Mouse (Mus musculus): ENCODE results near the gene Kif1a. TPM values are rescaled to one million over a fixed set of nuclear protein-coding genes. Genes with fewer than 3 reads are reported as not detected.
A peak's percentile ranks its signal among the peaks of the same experiment; 100 is the strongest.

Kif1a gene
- 18.7 and 19.1 TPM in 2 replicates for polyA plus RNA-seq (2015; fragmentation: Nextera tagmentation; extraction: Ambion mirVana)

DNA sequence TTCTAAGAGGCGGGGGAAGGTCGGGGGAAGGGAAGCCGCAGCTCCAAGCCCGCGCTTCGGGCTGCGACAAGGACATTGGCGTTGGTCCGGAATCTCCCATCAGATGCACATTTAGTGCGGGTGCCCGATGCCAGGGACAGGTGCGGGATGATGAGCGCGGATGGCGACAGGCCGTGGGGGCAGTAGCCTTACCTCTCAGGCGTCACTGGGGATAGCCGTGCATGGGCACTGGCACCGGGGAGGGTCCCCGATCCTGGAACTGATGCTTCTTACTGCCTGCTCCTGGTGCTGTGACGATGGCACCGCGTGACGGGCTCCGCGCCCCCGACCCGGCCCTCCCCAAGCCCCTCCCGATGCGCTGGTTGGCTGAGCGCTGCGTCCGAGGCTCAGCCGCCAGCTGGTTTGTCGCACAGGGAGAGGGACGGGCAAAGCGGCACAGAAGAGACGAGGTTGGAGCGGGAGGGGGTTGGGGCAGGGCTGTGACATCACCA, at the start of gene Kif1a:
Gene Kif1a, minus strand, starts transcription at position 381 of the 491 bp plus-strand sequence.
- H3K4me1 ChIP-seq, result peaks cover 24% of the 10 kb centered on the region
- no peak within 1 kb of the TSS for H3K27ac ChIP-seq
- H3K4me2 ChIP-seq, result peak within 1 kb of the TSS; percentile 96
- 0% methylated on average over 39 of the region's 39 CpGs for WGBS
- peak within 1 kb of the TSS; percentile 42 for H3K9ac ChIP-seq
- ATAC-seq (ENCODE audit: insufficient number of reproducible peaks, low FRiP score, low TSS enrichment, low read depth), result no peak
- H3K36me3 ChIP-seq, result no peaks in the 10 kb centered on the region
- H3K27me3 ChIP-seq, result peaks cover 53% of the 10 kb centered on the region
- no peaks in the 10 kb centered on the region for H3K9me3 ChIP-seq
- H3K4me3 ChIP-seq, result peak within 1 kb of the TSS; percentile 53

DNA sequence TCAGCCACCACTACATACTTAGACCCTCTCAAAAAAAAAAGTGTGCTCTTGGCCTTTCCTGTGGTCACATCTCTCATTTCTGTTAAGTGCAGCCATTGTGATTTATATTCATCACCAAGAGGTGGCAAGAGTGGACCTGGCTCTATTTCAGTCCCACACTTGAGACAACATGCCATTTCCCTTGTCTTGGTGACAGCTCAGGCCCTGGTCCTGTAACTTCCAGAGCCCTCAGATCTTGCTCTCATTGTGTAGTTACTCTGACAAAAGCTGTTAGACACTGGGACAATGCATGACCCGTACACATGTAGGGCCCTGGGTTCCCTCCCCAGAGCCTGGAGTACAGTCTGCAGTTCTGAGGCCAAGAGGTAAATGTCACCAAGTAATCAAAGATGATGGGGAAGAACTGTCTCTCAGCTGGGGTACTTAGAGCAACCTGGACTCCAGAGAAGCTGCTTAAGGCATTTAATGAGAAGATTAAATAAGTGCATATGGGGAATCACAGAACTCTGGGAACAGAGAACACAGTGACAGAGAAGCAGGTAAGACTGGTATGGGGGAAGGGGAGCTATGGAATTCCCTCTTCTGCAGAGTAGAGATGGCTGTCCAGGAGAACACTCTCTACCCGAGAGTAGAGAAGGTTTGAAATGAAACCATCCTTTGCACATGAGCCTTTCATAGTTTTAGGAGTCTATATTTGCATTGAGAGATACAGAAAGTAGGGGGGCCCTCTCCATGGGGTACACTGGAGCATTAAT, 49.3 kb upstream of the Kif1a start:
- Histone ChIP-seq H3K4me2 (no peak overlapping the region), H3K27me3 (no peaks in the 10 kb centered on the region), H3K36me3 (no peaks in the 10 kb centered on the region), H3K27ac (no peak overlapping the region), H3K9me3 (no peaks in the 10 kb centered on the region), H3K9ac (no peak overlapping the region), H3K4me3 (no peak overlapping the region), H3K4me1 (no peaks in the 10 kb centered on the region)
- no peak for ATAC-seq (ENCODE audit: insufficient number of reproducible peaks, low FRiP score, low TSS enrichment, low read depth)
- 66% methylated on average over 2 of the region's 2 CpGs for WGBS

GRCm38 (mm10) chr1:93144176-93144575, 42.4 kb upstream of the Kif1a start:
- Histone ChIP-seq H3K27ac (no peak overlapping the region), H3K4me1 (no peaks in the 10 kb centered on the region), H3K9me3 (no peaks in the 10 kb centered on the region), H3K27me3 (no peaks in the 10 kb centered on the region), H3K36me3 (no peaks in the 10 kb centered on the region), H3K9ac (no peak overlapping the region), H3K4me3 (no peak overlapping the region), H3K4me2 (no peak overlapping the region)
- 73% methylated on average over 9 of the region's 9 CpGs for WGBS
- ATAC-seq (ENCODE audit: insufficient number of reproducible peaks, low FRiP score, low TSS enrichment, low read depth), result no peak

DNA sequence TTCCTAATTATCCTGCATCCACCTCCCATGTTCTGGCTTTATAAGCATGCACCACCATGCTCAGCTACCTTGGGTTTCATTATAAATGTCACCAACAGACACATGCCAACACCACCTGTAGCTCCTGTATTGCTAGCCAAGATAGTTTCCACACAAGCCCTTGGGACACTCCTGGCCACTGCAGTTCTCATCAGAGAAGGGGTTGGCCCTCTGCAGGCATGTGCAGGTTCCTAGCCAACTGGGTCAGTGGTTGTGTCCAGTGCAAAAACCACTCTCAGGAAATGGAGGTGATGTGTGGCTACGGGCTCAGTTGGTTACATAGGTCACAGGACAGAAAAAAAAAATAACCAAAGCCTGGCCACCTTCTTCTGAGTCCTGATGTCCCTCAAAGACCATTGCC, 41.1 kb upstream of the Kif1a start:
- 87% methylated on average over 1 of the region's 1 CpGs for WGBS
- ATAC-seq (ENCODE audit: insufficient number of reproducible peaks, low FRiP score, low TSS enrichment, low read depth), result no peak

GRCm38 (mm10) chr1:93139713-93140112, 38.0 kb upstream of the Kif1a start:
- 77% methylated on average over 7 of the region's 7 CpGs for WGBS
- no peak for ATAC-seq (ENCODE audit: insufficient number of reproducible peaks, low FRiP score, low TSS enrichment, low read depth)
- no peak overlapping the region for H3K9ac ChIP-seq
- no peaks in the 10 kb centered on the region for H3K4me1 ChIP-seq
- no peak overlapping the region for H3K4me3 ChIP-seq
- H3K4me2 ChIP-seq, result no peak overlapping the region
- H3K27ac ChIP-seq, result no peak overlapping the region
- H3K9me3 ChIP-seq, result no peaks in the 10 kb centered on the region
- no peaks in the 10 kb centered on the region for H3K27me3 ChIP-seq
- H3K36me3 ChIP-seq, result no peaks in the 10 kb centered on the region

More for the DNA sequence above, 41.1 kb upstream of the Kif1a start:
- Histone ChIP-seq H3K4me2 (no peak overlapping the region), H3K9me3 (no peaks in the 10 kb centered on the region), H3K9ac (no peak overlapping the region), H3K4me3 (no peak overlapping the region), H3K4me1 (no peaks in the 10 kb centered on the region), H3K27ac (no peak overlapping the region), H3K27me3 (no peaks in the 10 kb centered on the region), H3K36me3 (no peaks in the 10 kb centered on the region)

GRCm38 (mm10) chr1:93138534-93138933, 36.8 kb upstream of the Kif1a start:
- H3K27me3 ChIP-seq, result no peaks in the 10 kb centered on the region
- no peaks in the 10 kb centered on the region for H3K9me3 ChIP-seq
- H3K4me3 ChIP-seq, result no peak overlapping the region
- no peak overlapping the region for H3K4me2 ChIP-seq
- H3K9ac ChIP-seq, result no peak overlapping the region
- no peak overlapping the region for H3K27ac ChIP-seq
- ATAC-seq (ENCODE audit: insufficient number of reproducible peaks, low FRiP score, low TSS enrichment, low read depth), result no peak
- no peaks in the 10 kb centered on the region for H3K4me1 ChIP-seq
- no peaks in the 10 kb centered on the region for H3K36me3 ChIP-seq
- WGBS, result 71% methylated on average over 6 of the region's 6 CpGs

GRCm38 (mm10) chr1:93135036-93135526, 33.3 kb upstream of the Kif1a start, which contains the start of gene Agxt:
Agxt (plus strand) TSS chr1:93135240.
- Histone ChIP-seq H3K27ac (no peak within 1 kb of the TSS), H3K9ac (no peak within 1 kb of the TSS), H3K4me3 (no peak within 1 kb of the TSS), H3K4me1 (no peaks in the 10 kb centered on the region), H3K36me3 (no peaks in the 10 kb centered on the region), H3K27me3 (no peaks in the 10 kb centered on the region), H3K9me3 (no peaks in the 10 kb centered on the region), H3K4me2 (no peak within 1 kb of the TSS)
- ATAC-seq (ENCODE audit: insufficient number of reproducible peaks, low FRiP score, low TSS enrichment, low read depth), result no peak
- 86% methylated on average over 12 of the region's 12 CpGs for WGBS

DNA sequence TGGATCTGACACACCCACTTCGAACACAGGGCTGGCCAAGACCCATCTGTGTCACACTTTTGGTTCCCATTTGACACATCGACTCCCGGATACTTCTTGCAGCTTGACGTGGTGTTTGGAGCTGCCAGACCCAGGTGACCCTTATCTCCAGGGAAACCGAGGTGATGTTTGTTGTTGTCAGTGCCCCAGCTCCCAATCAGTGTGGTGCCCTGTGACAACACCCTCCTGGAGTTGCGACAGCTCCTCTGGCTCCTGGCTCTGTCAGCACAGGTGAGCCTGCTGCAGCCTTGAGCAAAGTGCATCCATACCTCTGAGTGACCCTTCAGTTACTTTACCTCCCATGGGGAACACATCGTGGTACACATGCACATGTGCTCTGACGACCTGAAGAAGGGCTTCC, 30.9 kb upstream of the Kif1a start:
- no peak for ATAC-seq (ENCODE audit: insufficient number of reproducible peaks, low FRiP score, low TSS enrichment, low read depth)
- Histone ChIP-seq H3K4me2 (no peak overlapping the region), H3K4me3 (no peak overlapping the region), H3K36me3 (no peaks in the 10 kb centered on the region), H3K27me3 (no peaks in the 10 kb centered on the region), H3K9ac (no peak overlapping the region), H3K27ac (no peak overlapping the region), H3K9me3 (no peaks in the 10 kb centered on the region), H3K4me1 (peaks cover 6% of the 10 kb centered on the region; the same call in 1 of the 2 replicates)
- WGBS, result 66% methylated on average over 8 of the region's 8 CpGs

GRCm38 (mm10) chr1:93130242-93130983, 28.7 kb upstream of the Kif1a start:
- Histone ChIP-seq H3K4me3 (no peak overlapping the region), H3K9me3 (no peaks in the 10 kb centered on the region), H3K4me2 (no peak overlapping the region), H3K9ac (no peak overlapping the region), H3K4me1 (peaks cover 6% of the 10 kb centered on the region; the same call in 1 of the 2 replicates), H3K27me3 (no peaks in the 10 kb centered on the region), H3K36me3 (no peaks in the 10 kb centered on the region), H3K27ac (no peak overlapping the region)
- ATAC-seq (ENCODE audit: insufficient number of reproducible peaks, low FRiP score, low TSS enrichment, low read depth), result no peak
- WGBS, result 53% methylated on average over 10 of the region's 10 CpGs

GRCm38 (mm10) chr1:93128710-93129349, 27.1 kb upstream of the Kif1a start:
- H3K4me2 ChIP-seq, result no peak overlapping the region
- no peaks in the 10 kb centered on the region for H3K36me3 ChIP-seq
- H3K9me3 ChIP-seq, result no peaks in the 10 kb centered on the region
- ATAC-seq (ENCODE audit: insufficient number of reproducible peaks, low FRiP score, low TSS enrichment, low read depth), result no peak
- no peak overlapping the region for H3K9ac ChIP-seq
- WGBS, result 14% methylated on average over 6 of the region's 6 CpGs
- H3K4me3 ChIP-seq, result no peak overlapping the region
- H3K27ac ChIP-seq, result no peak overlapping the region
- H3K4me1 ChIP-seq, result peaks cover 17% of the 10 kb centered on the region; the same call in 1 of the 2 replicates
- no peaks in the 10 kb centered on the region for H3K27me3 ChIP-seq

- Histone ChIP-seq H3K9me3 (no peaks in the 10 kb centered on the region), H3K27ac (no peak overlapping the region), H3K4me2 (no peak overlapping the region), H3K4me1 (peaks cover 22% of the 10 kb centered on the region; the same call in 1 of the 2 replicates), H3K4me3 (no peak overlapping the region), H3K36me3 (no peaks in the 10 kb centered on the region), H3K9ac (no peak overlapping the region), H3K27me3 (no peaks in the 10 kb centered on the region)
- ATAC-seq (ENCODE audit: insufficient number of reproducible peaks, low FRiP score, low TSS enrichment, low read depth), result no peak
- 73% methylated on average over 8 of the region's 8 CpGs for WGBS
These were observed 26.5 kb upstream of the Kif1a start for GRCm38 (mm10) chr1:93128209-93128608.

Data from limb, embryonic 15.5 days (tissue).